Mouse (Mus musculus) embryo, embryonic 10.5 days (tissue): ENCODE results near the gene Tnfrsf13c.

Experiments used
- DNase-seq: peaks from one replicate; pipeline ENCODE4 v3.0.0-alpha.2; 2015; ENCODE audit warnings: low spot score

The Tnfrsf13c gene

DNA sequence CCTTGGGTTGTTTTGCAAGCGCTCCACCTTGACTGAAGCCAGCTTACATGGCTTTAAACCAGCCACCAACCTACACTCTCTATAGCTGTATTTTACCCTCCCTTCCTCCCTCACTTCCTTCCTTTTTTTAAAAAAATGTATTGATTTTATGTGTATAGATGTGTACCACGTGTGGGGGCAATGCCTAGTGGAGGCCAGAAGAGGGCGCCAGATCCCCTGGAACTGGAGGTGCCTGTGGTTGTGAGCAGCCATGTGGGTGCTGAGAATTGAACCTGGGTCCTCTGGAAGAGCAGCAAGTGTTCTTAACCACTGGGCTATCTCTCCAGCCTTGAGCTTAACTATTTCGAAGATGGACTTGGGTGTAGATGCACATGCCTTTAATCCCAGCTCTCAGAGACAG lies 41.9 kb downstream of the Tnfrsf13c start:
- no peak for DNase-seq

DNA sequence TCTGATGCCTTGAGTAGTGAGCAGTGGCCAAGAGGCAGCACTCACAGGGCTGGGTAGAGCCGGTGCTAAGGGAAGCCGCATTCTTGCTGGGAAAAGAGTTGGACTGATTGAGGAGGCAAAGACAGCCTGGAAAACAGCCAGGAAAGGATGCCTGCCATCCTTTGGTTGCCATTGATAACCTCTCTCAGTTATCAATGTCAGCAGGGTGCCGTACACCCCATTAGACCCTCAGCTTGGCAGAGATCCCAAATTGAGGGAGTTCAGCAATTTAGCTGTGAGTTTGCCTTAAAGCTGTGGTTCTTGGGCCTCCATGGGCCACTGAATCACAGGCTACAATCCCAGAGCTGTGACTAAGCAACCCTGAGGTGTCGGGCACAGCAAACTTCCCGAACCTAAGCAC lies 43.0 kb downstream of the Tnfrsf13c start:
- no peak for DNase-seq

- DNase-seq: no peak
Observed at GRCm38 (mm10) chr15:82177743-82178290, 46.4 kb downstream of the Tnfrsf13c start.

DNA sequence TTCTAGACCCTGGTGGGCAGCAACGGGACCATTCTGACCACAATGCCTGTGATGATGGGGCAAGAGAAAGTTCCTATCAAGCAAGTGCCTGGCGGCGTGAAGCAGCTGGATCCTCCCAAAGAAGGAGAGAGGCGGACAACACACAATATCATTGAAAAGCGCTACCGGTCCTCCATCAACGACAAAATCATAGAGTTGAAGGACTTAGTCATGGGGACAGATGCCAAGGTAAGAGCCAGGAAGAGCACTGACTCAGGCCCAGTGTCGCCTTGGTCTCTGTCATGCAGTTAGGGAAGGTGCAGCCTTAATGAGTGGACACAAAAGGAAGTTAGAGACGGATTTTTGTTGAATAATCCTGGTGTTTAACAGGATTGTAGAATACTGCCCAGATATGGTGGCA lies 49.1 kb downstream of the Tnfrsf13c start:
- DNase-seq: no peak

GRCm38 (mm10) chr15:82172648-82173047 lies 51.5 kb downstream of the Tnfrsf13c start:
- DNase-seq: no peak
